Mouse (Mus musculus): ENCODE results near the gene Serpinf1.

GRCm38 (mm10) chr11:75452081-75452480, 29.6 kb upstream of the Serpinf1 start:
- TF ChIP-seq CTCF (conservative IDR thresholded peaks at IDR 0.05; ENCODE audit: low read length) (no peak), POU5F1 (IDR thresholded peaks at IDR 0.05; ENCODE audit: borderline replicate concordance, low read length) (no peak)
